ENCODE assay signal across 8 mouse cellular contexts in the genomic region with DNA sequence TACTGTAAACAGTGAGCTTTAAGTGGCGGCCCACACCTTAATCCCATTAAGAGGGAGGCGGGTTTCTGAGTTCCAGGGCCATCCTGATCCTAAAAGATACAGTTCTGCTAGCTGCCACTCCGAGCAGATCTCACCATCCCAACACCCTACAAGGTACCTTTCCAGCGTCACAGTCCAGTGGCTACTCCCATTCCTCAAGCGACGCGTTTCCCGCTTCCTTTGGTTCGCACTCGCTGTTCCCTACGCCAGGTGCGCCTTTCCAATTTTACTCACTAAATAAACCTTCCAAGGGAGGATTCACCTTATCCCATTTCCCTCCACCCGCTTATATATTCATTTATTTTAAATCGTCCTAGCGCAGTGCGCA. TPM values are rescaled to one million over a fixed set of nuclear protein-coding genes. Genes with fewer than 3 reads are reported as not detected.
DNase-seq lines count a peak whose midpoint lies in the region; ATAC-seq and TF ChIP-seq lines count a peak whose summit lies in the region.

No protein-coding gene starts in this region.

- peak overlapping the region; percentile 55 for H3K4me3 ChIP-seq in spleen, adult 2 months (ENCODE audit: extremely low read depth, insufficient read depth, insufficient read length)
- peak overlapping the region; percentile 94 for H3K4me3 ChIP-seq in liver, embryonic 11.5 days (ENCODE audit: low read depth, low read length)
- H3K4me3 ChIP-seq in stomach, postnatal 0 days (ENCODE audit: low read depth, low read length): peak overlapping the region; percentile 91

- TF ChIP-seq CTCF in spleen, adult 2 months (IDR thresholded peaks at IDR 0.05; ENCODE audit: extremely low read depth, insufficient read depth, insufficient read length, insufficient replicate concordance): no peak
- no peak for TF ChIP-seq CTCF in stomach, postnatal 0 days (IDR thresholded peaks at IDR 0.05; ENCODE audit: low read depth)

- peak overlapping the region; percentile 77 for H3K9ac ChIP-seq in liver, embryonic 11.5 days (ENCODE audit: low read depth, low read length)
- peak overlapping the region; percentile 89 for H3K9ac ChIP-seq in stomach, postnatal 0 days (ENCODE audit: low read length)

- peaks cover 3% of the 10 kb centered on the region; the same call in 1 of the 2 replicates for H3K4me1 ChIP-seq in spleen, adult 2 months (ENCODE audit: control insufficient read depth, insufficient read depth, insufficient read length)
- H3K4me1 ChIP-seq in liver, embryonic 11.5 days (replicated peaks; ENCODE audit: control insufficient read depth, insufficient read depth, low read length): peaks cover 9% of the 10 kb centered on the region
- peaks cover 4% of the 10 kb centered on the region for H3K4me1 ChIP-seq in stomach, postnatal 0 days (replicated peaks; ENCODE audit: control insufficient read depth, insufficient read depth)

- no peak for TF ChIP-seq POLR2A in spleen, adult 2 months (IDR thresholded peaks at IDR 0.05; ENCODE audit: low read depth, low read length)

- DNase-seq in adrenal gland, postnatal 14 days: peak; percentile 26
- DNase-seq in adrenal gland, adult 2 months: no peak
- DNase-seq in spleen, adult 2 months (ENCODE audit: low read depth in 1 of 2, low spot score in 2 of 2): no peak
- no peak for DNase-seq in spleen, postnatal 36 days (ENCODE audit: low spot score in 2 of 2)
- peak; percentile 56 for DNase-seq in liver, embryonic 11.5 days (ENCODE audit: low spot score)
- DNase-seq in stomach, postnatal 0 days (ENCODE audit: low spot score): no peak
- no peak for DNase-seq in embryo, embryonic 11 days
- no peak for DNase-seq in right cerebral cortex, postnatal 10 days (ENCODE audit: low spot score in 2 of 2)

- peaks cover 16% of the 10 kb centered on the region for H3K36me3 ChIP-seq in spleen, adult 2 months (ENCODE audit: control insufficient read depth, insufficient read depth, low read length)
- peaks cover 24% of the 10 kb centered on the region for H3K36me3 ChIP-seq in liver, embryonic 11.5 days (ENCODE audit: control insufficient read depth, insufficient read depth, low read length)
- peaks cover 21% of the 10 kb centered on the region for H3K36me3 ChIP-seq in stomach, postnatal 0 days (ENCODE audit: control insufficient read depth, insufficient read depth, low read length)

- 2% methylated on average over 16 of the region's 16 CpGs for WGBS in spleen, adult 2 months
- WGBS in liver, embryonic 11.5 days: 0% methylated on average over 16 of the region's 16 CpGs
- under 1% methylated on average over 16 of the region's 16 CpGs for WGBS in stomach, postnatal 0 days

- H3K27ac ChIP-seq in spleen, adult 2 months (ENCODE audit: insufficient read depth, low read length): peak overlapping the region; percentile 39; the same call in 1 of the 2 replicates
- H3K27ac ChIP-seq in liver, embryonic 11.5 days (ENCODE audit: low read depth, low read length): peak overlapping the region; percentile 77; the same call in 1 of the 2 replicates
- peak overlapping the region; percentile 72 for H3K27ac ChIP-seq in stomach, postnatal 0 days (replicated peaks)

- no peaks in the 10 kb centered on the region for H3K9me3 ChIP-seq in liver, embryonic 11.5 days (ENCODE audit: control insufficient read depth, low read length)
- no peaks in the 10 kb centered on the region for H3K9me3 ChIP-seq in stomach, postnatal 0 days (ENCODE audit: control insufficient read depth, low read length)

- peak; percentile 16 for ATAC-seq in liver, embryonic 11.5 days (replicated peaks; ENCODE audit: low FRiP score)
- peak; percentile 31 for ATAC-seq in stomach, postnatal 0 days (ENCODE audit: low FRiP score, low TSS enrichment)

- H3K4me2 ChIP-seq in liver, embryonic 11.5 days: peak overlapping the region; percentile 77
- peak overlapping the region; percentile 92 for H3K4me2 ChIP-seq in stomach, postnatal 0 days (replicated peaks; ENCODE audit: low read depth)

- TF ChIP-seq EP300 in stomach, postnatal 0 days (optimal IDR thresholded peaks at IDR 0.05): no peak

- no peaks in the 10 kb centered on the region for H3K27me3 ChIP-seq in spleen, adult 2 months (ENCODE audit: control insufficient read depth, insufficient read depth, low read length)
- no peaks in the 10 kb centered on the region for H3K27me3 ChIP-seq in liver, embryonic 11.5 days (replicated peaks; ENCODE audit: control insufficient read depth, insufficient read depth, low read length)
- no peaks in the 10 kb centered on the region for H3K27me3 ChIP-seq in stomach, postnatal 0 days (ENCODE audit: control insufficient read depth, insufficient read depth, low read length)

RNA-seq across cellular contexts. Expression of gene Leng8, which starts 0.5 kb away (rescaled TPM):
- 97.9 and 129 TPM in 2 replicates for total RNA-seq in adrenal gland, postnatal 14 days (2021)
- 100 to 1,000 TPM in 1 of 2 experiments, 10 to 100 TPM in 1; 80.7 to 112 TPM for total RNA-seq in adrenal gland, adult 2 months (2021)
- 446 and 516 TPM in 2 replicates for polyA plus RNA-seq in adrenal gland, adult 2 months (2012; rRNA removed)
- 420 and 586 TPM in 2 replicates for polyA plus RNA-seq in spleen, adult 2 months (2012; rRNA removed)
- 43.6 and 48.1 TPM in 2 replicates for polyA plus RNA-seq in liver, embryonic 11.5 days (2014; fragmentation: Nextera tagmentation; extraction: Ambion mirVana)
- 14.7 and 20.1 TPM in 2 replicates for polyA plus RNA-seq in stomach, postnatal 0 days (2015; fragmentation: Nextera tagmentation; extraction: Ambion mirVana)

RNA-seq across cellular contexts. Expression of gene Leng9, which starts 13.8 kb away (rescaled TPM):
- total RNA-seq in adrenal gland, postnatal 14 days (2021): 8.7 and 11.8 TPM in 2 replicates
- total RNA-seq in adrenal gland, adult 2 months (2021): 1 to 10 TPM; 8.7 to 9.6 TPM
- polyA plus RNA-seq in adrenal gland, adult 2 months (2012; rRNA removed): 13.4 and 14.8 TPM in 2 replicates
- 9.9 and 13.7 TPM in 2 replicates for polyA plus RNA-seq in spleen, adult 2 months (2012; rRNA removed)
- polyA plus RNA-seq in liver, embryonic 11.5 days (2014; fragmentation: Nextera tagmentation; extraction: Ambion mirVana): 1.8 TPM in 2 replicates
- polyA plus RNA-seq in stomach, postnatal 0 days (2015; fragmentation: Nextera tagmentation; extraction: Ambion mirVana): 7.4 and 8.5 TPM in 2 replicates

RNA-seq across cellular contexts. Expression of gene Ttyh1, which starts 17.2 kb away (rescaled TPM):
- 5.2 and 5.6 TPM in 2 replicates for total RNA-seq in adrenal gland, postnatal 14 days (2021)
- total RNA-seq in adrenal gland, adult 2 months (2021): 1 to 10 TPM; 1.5 to 3.4 TPM
- polyA plus RNA-seq in adrenal gland, adult 2 months (2012; rRNA removed): 13.3 and 24.3 TPM in 2 replicates
- 5.2 TPM in 2 replicates for polyA plus RNA-seq in spleen, adult 2 months (2012; rRNA removed)
- 0.58 and 0.85 TPM in 2 replicates for polyA plus RNA-seq in liver, embryonic 11.5 days (2014; fragmentation: Nextera tagmentation; extraction: Ambion mirVana)
- 4.1 and 4.3 TPM in 2 replicates for polyA plus RNA-seq in stomach, postnatal 0 days (2015; fragmentation: Nextera tagmentation; extraction: Ambion mirVana)

RNA-seq across cellular contexts. Expression of gene Cdc42ep5, which starts 28.3 kb away (rescaled TPM):
- total RNA-seq in adrenal gland, postnatal 14 days (2021): 27.8 and 29.7 TPM in 2 replicates
- total RNA-seq in adrenal gland, adult 2 months (2021): 10 to 100 TPM; 26.1 to 36.9 TPM
- polyA plus RNA-seq in adrenal gland, adult 2 months (2012; rRNA removed): 108 and 143 TPM in 2 replicates
- 13.2 and 19.2 TPM in 2 replicates for polyA plus RNA-seq in spleen, adult 2 months (2012; rRNA removed)
- 20.0 and 22.8 TPM in 2 replicates for polyA plus RNA-seq in liver, embryonic 11.5 days (2014; fragmentation: Nextera tagmentation; extraction: Ambion mirVana)
- polyA plus RNA-seq in stomach, postnatal 0 days (2015; fragmentation: Nextera tagmentation; extraction: Ambion mirVana): 119 and 121 TPM in 2 replicates

Comparison
In these comparisons a context has a peak if more than half of its experiments do, and no peak if none do; other contexts are left out.
1. DNase-seq: peak in adrenal gland, postnatal 14 days (single experiment) and liver, embryonic 11.5 days (single experiment); none in adrenal gland, adult 2 months (single experiment), spleen, adult 2 months (0 of 2), spleen, postnatal 36 days (0 of 2), stomach, postnatal 0 days (single experiment), embryo, embryonic 11 days (single experiment) and right cerebral cortex, postnatal 10 days (0 of 2).
2. Peak in every context shown above with its lines, with median percentiles within 50 percentile points of each other: H3K27ac ChIP-seq and H3K4me3 ChIP-seq.